Mouse (Mus musculus): ENCODE measurements around the gene Gucy2d.

- TF ChIP-seq CTCF (IDR thresholded peaks at IDR 0.05; ENCODE audit: extremely low read depth, insufficient read depth, insufficient read length, insufficient replicate concordance): no peak
- TF ChIP-seq POLR2A (IDR thresholded peaks at IDR 0.05; ENCODE audit: low read depth, low read length): no peak
Measured at GRCm38 (mm10) chr7:98499561-98500292, 59.5 kb downstream of the Gucy2d start.

All from spleen, adult 2 months (tissue).